Mouse (Mus musculus): Measurements from ENCODE around the gene Tfap2a. TPM values are rescaled to one million over a fixed set of nuclear protein-coding genes. Genes with fewer than 3 reads are reported as not detected.

Gene Tfap2a
- polyA plus RNA-seq, 1 experiment from 2014 or later, result 0.10 TPM

- H3K27ac ChIP-seq (ENCODE audit: low read length), result no peak overlapping the region
- no peaks in the 10 kb centered on the region; the same call in 1 of the 2 replicates for H3K27me3 ChIP-seq (ENCODE audit: control insufficient read depth, insufficient read depth, low read depth, low read length)
- no peak for ATAC-seq (ENCODE audit: low read depth)
- 87% methylated on average over 3 of the region's 3 CpGs for WGBS
- no peak overlapping the region for H3K4me2 ChIP-seq (ENCODE audit: low read depth, low read length)
- no peaks in the 10 kb centered on the region for H3K36me3 ChIP-seq (ENCODE audit: control insufficient read depth, insufficient read depth, low read length)
- H3K9ac ChIP-seq (ENCODE audit: low read length), result no peak overlapping the region
- no peaks in the 10 kb centered on the region for H3K4me1 ChIP-seq (replicated peaks; ENCODE audit: control insufficient read depth, insufficient read depth, low read length)
- H3K4me3 ChIP-seq (ENCODE audit: low read length), result no peak overlapping the region
- H3K9me3 ChIP-seq (ENCODE audit: control insufficient read depth, low read length), result no peaks in the 10 kb centered on the region
These were observed 52.4 kb downstream of the Tfap2a start for GRCm38 (mm10) chr13:40685790-40686189.

- H3K27ac ChIP-seq (ENCODE audit: low read length), result no peak overlapping the region
- H3K36me3 ChIP-seq (ENCODE audit: control insufficient read depth, insufficient read depth, low read length), result no peaks in the 10 kb centered on the region
- ATAC-seq (ENCODE audit: low read depth), result no peak
- no peaks in the 10 kb centered on the region for H3K4me1 ChIP-seq (replicated peaks; ENCODE audit: control insufficient read depth, insufficient read depth, low read length)
- no peak overlapping the region for H3K4me3 ChIP-seq (ENCODE audit: low read length)
- no peak overlapping the region for H3K4me2 ChIP-seq (ENCODE audit: low read depth, low read length)
- no peak overlapping the region for H3K9ac ChIP-seq (ENCODE audit: low read length)
- H3K9me3 ChIP-seq (ENCODE audit: control insufficient read depth, low read length), result no peaks in the 10 kb centered on the region
- H3K27me3 ChIP-seq (ENCODE audit: control insufficient read depth, insufficient read depth, low read depth, low read length), result 0 out of 2 replicates have a peak, but pooled peaks cover 5% of the 10 kb centered on the region
- WGBS, result 35% methylated on average over 4 of the region's 4 CpGs
These were observed 61.4 kb downstream of the Tfap2a start for GRCm38 (mm10) chr13:40676730-40677129.

Other genes starting within 250 kb of the Tfap2a start
- gene Gcnt2, start 121.4 kb upstream of the Tfap2a start, polyA plus RNA-seq (2015; fragmentation: Nextera tagmentation; extraction: Ambion mirVana), result 4.3 and 4.5 TPM in 2 replicates